ENCODE assay signal across 13 mouse cellular contexts in genomic region chr12:44515066-44515465, GRCm38 (mm10).
DNase-seq lines count a peak whose midpoint lies in the region; ATAC-seq and TF ChIP-seq lines count a peak whose summit lies in the region.
"Had no signal": no experiment of that assay in that cellular context is flagged by ENCODE, and none has a peak within 500 bp of the region (broad histone marks: within the 10 kb centered on the region; RNA-seq: fewer than 3 reads in every experiment).

No protein-coding gene starts in this region.

- TF ChIP-seq CTCF in midbrain, postnatal 0 days (IDR thresholded peaks at IDR 0.05): no peak
- TF ChIP-seq CTCF in cerebellum, adult 2 months (IDR thresholded peaks at IDR 0.05; ENCODE audit: borderline replicate concordance, insufficient read depth, low read depth, low read length): no peak

- DNase-seq in midbrain, postnatal 0 days (ENCODE audit: low spot score): peak; percentile 82
- peak; percentile 61 to 73 for DNase-seq in cerebellum, adult 2 months
- peak; percentile 54 for DNase-seq in cerebellum, postnatal 36 days
- DNase-seq in gastrocnemius, postnatal 4 days (ENCODE audit: low spot score in 2 of 2): no peak
- DNase-seq: adrenal gland, adult 2 months; heart, adult 2 months; kidney, adult 18-20 months; liver, postnatal 0 days; spleen, adult 18-20 months had no signal

- peak; percentile 23; the same call in 1 of the 2 replicates for ATAC-seq in midbrain, postnatal 0 days (ENCODE audit: low FRiP score)
- no peak for ATAC-seq in midbrain, embryonic 15.5 days (replicated peaks)
- peak; percentile 69 for ATAC-seq in neural tube, embryonic 15.5 days (ENCODE audit: low FRiP score)
- ATAC-seq in intestine, embryonic 16.5 days: no peak
- ATAC-seq: liver, postnatal 0 days; Patski had no signal

- no peak overlapping the region for H3K27ac ChIP-seq in midbrain, postnatal 0 days (ENCODE audit: low read depth, low read length)
- no peak overlapping the region for H3K27ac ChIP-seq in midbrain, embryonic 15.5 days
- peak overlapping the region; percentile 8; the same call in 1 of the 2 replicates for H3K27ac ChIP-seq in cerebellum, adult 2 months (ENCODE audit: insufficient read depth, low read length)
- H3K27ac ChIP-seq in neural tube, embryonic 15.5 days (replicated peaks): no peak overlapping the region
- H3K27ac ChIP-seq in intestine, embryonic 16.5 days (ENCODE audit: low read length): no peak overlapping the region
- H3K27ac ChIP-seq: heart, adult 2 months had no signal

- TF ChIP-seq POLR2A in cerebellum, adult 2 months (IDR thresholded peaks at IDR 0.05; ENCODE audit: borderline replicate concordance, insufficient read depth, low read length): no peak

- H3K9ac ChIP-seq in midbrain, postnatal 0 days (replicated peaks; ENCODE audit: low read length, poor library complexity, severe bottlenecking): no peak overlapping the region
- no peak overlapping the region for H3K9ac ChIP-seq in midbrain, embryonic 15.5 days
- no peak overlapping the region for H3K9ac ChIP-seq in neural tube, embryonic 15.5 days (replicated peaks)
- no peak overlapping the region for H3K9ac ChIP-seq in intestine, embryonic 16.5 days (ENCODE audit: low read depth, low read length)
- H3K9ac ChIP-seq: liver, postnatal 0 days had no signal

- H3K4me1 ChIP-seq in midbrain, postnatal 0 days (ENCODE audit: insufficient read depth, low read length): peaks cover 7% of the 10 kb centered on the region
- peaks cover 8% of the 10 kb centered on the region for H3K4me1 ChIP-seq in midbrain, embryonic 15.5 days
- peaks cover 10% of the 10 kb centered on the region for H3K4me1 ChIP-seq in cerebellum, adult 2 months (ENCODE audit: control insufficient read depth, insufficient read depth, low read length)
- peaks cover 6% of the 10 kb centered on the region; the same call in 1 of the 2 replicates for H3K4me1 ChIP-seq in neural tube, embryonic 15.5 days
- no peaks in the 10 kb centered on the region for H3K4me1 ChIP-seq in intestine, embryonic 16.5 days (ENCODE audit: control insufficient read depth, insufficient read depth, low read length)

- H3K27me3 ChIP-seq in midbrain, postnatal 0 days (ENCODE audit: insufficient read depth, low read length): no peaks in the 10 kb centered on the region
- H3K27me3 ChIP-seq in midbrain, embryonic 15.5 days (replicated peaks): no peaks in the 10 kb centered on the region
- H3K27me3 ChIP-seq in cerebellum, adult 2 months (ENCODE audit: control insufficient read depth, insufficient read depth, low read length): no peaks in the 10 kb centered on the region
- no peaks in the 10 kb centered on the region for H3K27me3 ChIP-seq in neural tube, embryonic 15.5 days (replicated peaks)
- H3K27me3 ChIP-seq in intestine, embryonic 16.5 days (replicated peaks; ENCODE audit: control insufficient read depth, insufficient read depth, low read length): no peaks in the 10 kb centered on the region

- no peaks in the 10 kb centered on the region for H3K36me3 ChIP-seq in midbrain, postnatal 0 days (ENCODE audit: insufficient read depth, low read length)
- H3K36me3 ChIP-seq in midbrain, embryonic 15.5 days (replicated peaks): no peaks in the 10 kb centered on the region
- no peaks in the 10 kb centered on the region for H3K36me3 ChIP-seq in neural tube, embryonic 15.5 days
- no peaks in the 10 kb centered on the region for H3K36me3 ChIP-seq in intestine, embryonic 16.5 days (ENCODE audit: control insufficient read depth, insufficient read depth, low read length)

- WGBS in midbrain, postnatal 0 days: 79% methylated on average over 4 of the region's 4 CpGs
- WGBS in midbrain, embryonic 15.5 days: 69% methylated on average over 4 of the region's 4 CpGs
- 9% methylated on average over 4 of the region's 4 CpGs for WGBS in cerebellum, adult 2 months
- 58% methylated on average over 4 of the region's 4 CpGs for WGBS in neural tube, embryonic 15.5 days
- WGBS in intestine, embryonic 16.5 days: 56% methylated on average over 4 of the region's 4 CpGs

- H3K4me2 ChIP-seq in midbrain, postnatal 0 days (ENCODE audit: low read depth, low read length, poor library complexity, severe bottlenecking): no peak overlapping the region
- no peak overlapping the region for H3K4me2 ChIP-seq in midbrain, embryonic 15.5 days
- no peak overlapping the region for H3K4me2 ChIP-seq in neural tube, embryonic 15.5 days
- H3K4me2 ChIP-seq in intestine, embryonic 16.5 days (ENCODE audit: low read depth, low read length): no peak overlapping the region

- no peaks in the 10 kb centered on the region for H3K9me3 ChIP-seq in midbrain, postnatal 0 days (ENCODE audit: low read length)
- no peaks in the 10 kb centered on the region for H3K9me3 ChIP-seq in midbrain, embryonic 15.5 days
- no peaks in the 10 kb centered on the region for H3K9me3 ChIP-seq in neural tube, embryonic 15.5 days (replicated peaks)
- no peaks in the 10 kb centered on the region for H3K9me3 ChIP-seq in intestine, embryonic 16.5 days (ENCODE audit: control insufficient read depth, low read length)

- no peak overlapping the region for H3K4me3 ChIP-seq in midbrain, postnatal 0 days (ENCODE audit: low read depth, low read length)
- no peak overlapping the region for H3K4me3 ChIP-seq in midbrain, embryonic 15.5 days
- H3K4me3 ChIP-seq in cerebellum, adult 2 months (replicated peaks; ENCODE audit: insufficient read depth, low read depth, low read length): no peak overlapping the region
- no peak overlapping the region for H3K4me3 ChIP-seq in neural tube, embryonic 15.5 days (replicated peaks)
- H3K4me3 ChIP-seq in intestine, embryonic 16.5 days (ENCODE audit: low read length): no peak overlapping the region
- H3K4me3 ChIP-seq: heart, adult 2 months had no signal

Comparison
In these comparisons a context has a peak if more than half of its experiments do, and no peak if none do; other contexts are left out.
1. ATAC-seq: peak in midbrain, postnatal 0 days (single experiment) and neural tube, embryonic 15.5 days (single experiment); none in midbrain, embryonic 15.5 days (single experiment) and intestine, embryonic 16.5 days (single experiment).
2. DNase-seq: peak in midbrain, postnatal 0 days (single experiment), cerebellum, adult 2 months (2 of 2) and cerebellum, postnatal 36 days (2 of 2); none in gastrocnemius, postnatal 4 days (0 of 2).